Mouse (Mus musculus) natural killer cell, adult 2 months (primary cell): ENCODE measurements around the gene Tnip2.

Experiments
- DNase-seq, 2 experiments: peaks; one replicate each; pipeline ENCODE4 v3.0.0; 2022; ENCODE audit warnings: low spot score in 2 of 2

Tnip2 gene

DNA sequence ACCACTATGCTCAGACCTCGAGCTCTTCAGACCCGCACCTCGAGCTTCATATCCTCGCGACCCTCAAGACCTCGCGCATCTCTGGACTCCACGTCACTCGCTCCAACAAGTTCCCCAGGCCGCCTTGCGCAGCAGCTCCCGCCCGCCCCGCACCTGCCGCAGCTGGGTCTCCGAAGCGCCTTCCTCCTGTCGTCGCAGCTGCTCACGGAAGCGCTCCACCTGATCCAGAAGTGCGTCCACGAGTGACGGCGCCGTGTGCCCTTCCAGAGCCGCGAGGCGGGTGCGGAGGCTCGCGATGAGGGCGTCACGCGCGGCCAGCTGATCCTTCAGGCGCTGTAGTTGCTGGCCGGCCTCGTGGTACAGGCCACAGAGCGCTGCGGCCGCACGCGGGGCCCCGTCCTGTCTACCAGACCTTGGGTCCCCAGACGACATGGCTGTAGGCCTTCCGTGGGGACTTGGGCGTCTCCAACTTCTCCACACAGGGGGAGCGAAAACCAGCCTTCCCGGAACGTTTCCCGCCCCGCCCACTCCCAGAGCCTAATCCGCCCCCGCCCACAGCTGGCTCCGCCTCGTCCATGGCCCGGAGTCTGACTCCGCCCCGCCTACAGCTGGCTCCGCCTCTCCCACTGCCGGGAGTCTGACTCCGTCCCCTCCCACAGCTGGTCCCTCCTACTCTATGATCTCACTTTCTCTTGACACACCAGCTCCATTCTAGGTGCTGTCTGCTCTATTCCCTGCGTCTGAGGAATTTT is at the start of gene Tnip2:
Gene Tnip2, minus strand, starts transcription at position 526 of the 752 bp plus-strand sequence.
- DNase-seq, result peak; percentile 91 to 93

DNA sequence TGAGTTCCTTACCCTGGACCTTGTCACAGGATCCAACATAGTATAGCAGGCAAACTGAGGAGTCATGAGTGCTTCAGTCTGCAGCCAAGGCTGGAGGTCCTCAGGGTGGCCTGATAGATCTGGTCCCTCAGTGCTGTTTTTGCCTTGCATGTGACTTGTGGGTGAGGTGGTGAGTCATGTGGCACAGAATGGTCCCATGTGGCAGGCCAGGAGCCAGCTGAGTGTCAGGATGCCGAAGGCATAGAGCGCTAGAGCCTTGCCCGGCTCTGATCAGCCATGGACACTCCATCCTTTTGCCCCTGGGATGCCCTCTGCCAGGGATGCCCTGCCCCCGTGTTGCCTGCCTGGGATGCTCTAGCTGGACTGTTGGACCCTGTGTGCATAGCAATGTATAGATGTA is 38.0 kb upstream of the Tnip2 start:
- no peak for DNase-seq

GRCm38 (mm10) chr5:34550251-34550650 is 36.5 kb upstream of the Tnip2 start:
- peak; percentile 24 to 43 for DNase-seq

GRCm38 (mm10) chr5:34549483-34550221 is 35.9 kb upstream of the Tnip2 start:
- no peak for DNase-seq

GRCm38 (mm10) chr5:34549135-34549482 is 35.3 kb upstream of the Tnip2 start:
- no peak for DNase-seq

GRCm38 (mm10) chr5:34547410-34547809 is 33.6 kb upstream of the Tnip2 start:
- peak in 1 of 2 experiments; percentile 40 for DNase-seq

- peak; percentile 38 to 43 for DNase-seq
Observed at GRCm38 (mm10) chr5:34543114-34543513, 29.3 kb upstream of the Tnip2 start.

- DNase-seq, result no peak
Observed at GRCm38 (mm10) chr5:34542166-34542565, 28.4 kb upstream of the Tnip2 start.

- DNase-seq, result peak; percentile 54 to 66
Observed at GRCm38 (mm10) chr5:34539121-34539520, 25.3 kb upstream of the Tnip2 start.

GRCm38 (mm10) chr5:34538527-34538926 is 24.7 kb upstream of the Tnip2 start:
- DNase-seq, result peak; percentile 51 to 69

- DNase-seq, result no peak
Observed at GRCm38 (mm10) chr5:34538079-34538478, 24.3 kb upstream of the Tnip2 start.

GRCm38 (mm10) chr5:34535831-34536230 is 22.0 kb upstream of the Tnip2 start:
- DNase-seq, result no peak

DNA sequence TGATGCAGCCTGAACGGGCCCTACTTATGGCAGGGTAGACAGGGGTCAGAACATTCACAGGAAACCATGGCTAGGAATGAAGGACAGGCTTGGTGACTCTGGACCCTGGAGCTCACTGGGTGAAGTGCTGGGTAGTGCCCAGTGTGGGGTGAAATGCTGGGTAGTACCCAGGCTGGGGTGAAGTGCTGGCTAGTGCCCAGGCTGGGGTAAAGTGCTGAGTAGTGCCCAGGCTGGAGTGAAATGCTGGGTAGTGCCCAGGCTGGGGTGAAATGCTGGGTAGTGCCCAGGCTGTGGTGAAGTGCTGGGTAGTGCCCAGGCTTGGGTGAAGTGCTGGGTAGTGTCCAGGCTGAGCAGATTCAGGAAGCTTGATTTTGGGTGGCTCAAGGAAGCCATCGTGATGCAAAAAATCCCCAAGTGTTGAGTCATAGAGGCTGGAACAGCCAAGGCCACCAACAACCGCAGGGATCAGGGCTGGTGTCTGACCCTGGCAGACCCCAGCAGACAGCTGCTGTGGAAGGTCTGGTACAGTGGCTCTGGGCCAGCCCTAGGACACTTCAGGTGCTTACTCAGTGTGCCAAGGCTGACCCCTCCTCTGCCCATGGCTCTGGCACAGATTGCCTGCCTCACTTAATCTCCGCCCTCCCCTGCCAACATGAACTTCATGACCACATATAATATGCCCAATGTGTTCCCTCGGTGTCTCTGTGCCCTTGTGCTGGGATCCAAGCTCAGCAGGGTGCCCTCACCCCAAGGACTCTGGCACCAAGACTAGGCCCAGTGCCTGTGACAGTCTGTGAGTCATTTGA is 21.2 kb upstream of the Tnip2 start:
- no peak for DNase-seq

DNA sequence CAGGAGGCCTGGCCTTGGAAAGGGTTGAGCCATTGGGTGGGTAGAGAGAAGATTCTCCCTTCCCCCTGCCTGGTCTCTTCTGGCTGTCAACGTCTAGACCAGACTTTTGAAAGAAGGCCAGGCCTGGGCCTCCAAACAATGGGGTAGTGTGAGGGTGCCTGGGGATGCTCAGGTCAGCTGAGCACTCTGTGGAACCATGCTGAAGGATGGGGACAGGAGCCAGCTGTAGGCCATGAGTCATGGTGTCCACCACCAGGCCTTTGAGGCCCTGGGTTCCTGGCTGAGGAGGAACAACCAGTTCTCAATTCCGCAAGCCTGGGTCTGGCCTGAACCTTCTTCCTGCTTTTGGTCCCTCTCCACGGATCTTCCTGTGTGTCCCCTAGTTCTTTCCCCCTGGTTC is 20.0 kb upstream of the Tnip2 start:
- no peak for DNase-seq

- DNase-seq, result no peak
Observed at GRCm38 (mm10) chr5:34533066-34533465, 19.3 kb upstream of the Tnip2 start.

GRCm38 (mm10) chr5:34530687-34531086 is 16.9 kb upstream of the Tnip2 start:
- no peak for DNase-seq

DNA sequence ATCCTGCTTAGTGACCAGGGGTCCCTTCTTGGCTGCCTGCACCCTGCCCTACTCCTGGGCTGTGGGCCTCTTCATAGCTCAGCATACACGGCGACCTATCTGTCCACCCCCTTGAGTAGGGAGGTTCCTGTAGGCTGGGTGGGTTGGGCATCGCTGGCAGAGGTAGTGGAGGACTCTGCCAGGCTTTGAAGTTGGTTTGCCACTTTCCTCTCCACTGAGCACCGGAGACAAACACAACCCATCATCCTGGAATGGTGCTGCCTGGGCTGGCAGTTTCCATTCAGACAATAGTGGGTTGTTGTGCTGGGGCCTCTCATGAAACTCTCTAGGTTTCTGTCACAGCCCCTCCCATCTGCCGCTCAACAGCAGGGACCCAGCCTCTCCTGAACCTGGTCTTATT is 16.3 kb upstream of the Tnip2 start:
- no peak for DNase-seq

DNA sequence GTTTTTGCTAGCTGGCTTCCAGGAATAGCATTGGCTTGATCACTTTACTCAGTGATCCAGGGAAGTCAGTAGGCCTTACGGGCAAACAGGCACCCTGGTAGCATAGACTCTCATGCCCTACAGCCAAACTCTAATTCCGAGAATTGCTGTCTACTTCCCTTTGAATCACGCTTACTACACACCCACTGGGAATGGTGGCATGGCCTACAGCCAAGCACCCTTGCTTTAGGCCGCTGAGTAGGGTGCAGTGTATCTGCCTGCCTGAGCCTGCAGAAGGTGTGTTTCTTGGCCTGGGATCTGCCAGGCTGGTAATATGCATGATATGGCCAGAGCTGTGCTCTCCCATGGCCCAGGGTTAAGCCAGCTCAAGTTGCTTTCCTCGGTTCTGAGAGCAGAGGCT is 14.9 kb upstream of the Tnip2 start:
- DNase-seq, result no peak

DNA sequence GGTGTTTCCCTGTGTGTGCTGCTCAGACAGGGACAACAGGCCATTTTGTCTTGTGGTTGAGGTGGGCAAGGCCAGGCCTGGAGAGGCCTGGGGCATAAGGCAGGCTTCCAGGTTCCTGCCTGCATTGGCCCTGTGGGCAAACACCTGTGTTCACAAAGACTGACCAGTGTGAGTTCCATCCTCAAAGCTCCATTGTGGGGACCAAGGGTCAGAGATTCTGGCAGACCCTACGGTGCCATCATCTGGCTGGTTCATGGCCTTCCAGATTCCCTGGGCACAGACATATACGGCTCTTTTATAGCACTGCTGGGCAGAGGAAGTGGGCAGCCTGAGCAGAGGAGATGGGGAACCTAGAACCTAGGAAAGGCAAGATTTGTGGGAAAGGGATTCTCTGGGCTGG is 13.6 kb upstream of the Tnip2 start:
- no peak for DNase-seq

DNA sequence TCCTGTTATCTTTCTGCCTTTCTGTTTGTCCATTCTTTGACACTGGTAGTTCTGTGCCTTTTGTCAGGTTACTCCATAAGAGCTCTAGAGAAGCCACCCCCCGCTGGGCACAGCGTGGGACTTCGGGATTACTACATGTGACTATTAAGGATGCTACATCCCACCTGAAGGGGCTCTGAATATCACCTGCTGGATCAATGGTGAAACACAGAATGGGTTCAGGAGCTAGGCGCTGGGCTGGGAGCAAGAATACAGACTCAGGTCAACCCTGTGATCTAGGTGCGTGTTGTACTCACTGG is 12.6 kb upstream of the Tnip2 start:
- no peak for DNase-seq

- peak; percentile 88 to 94 for DNase-seq
Observed at GRCm38 (mm10) chr5:34525663-34526476, 12.1 kb upstream of the Tnip2 start, which contains the start of gene Sh3bp2. Gene Sh3bp2, plus strand, starts transcription at chr5:34525838.

GRCm38 (mm10) chr5:34524511-34524910 is 10.7 kb upstream of the Tnip2 start:
- no peak for DNase-seq
